Comparison of ENCODE assay signal across 9 mouse cellular contexts in the genomic region with DNA sequence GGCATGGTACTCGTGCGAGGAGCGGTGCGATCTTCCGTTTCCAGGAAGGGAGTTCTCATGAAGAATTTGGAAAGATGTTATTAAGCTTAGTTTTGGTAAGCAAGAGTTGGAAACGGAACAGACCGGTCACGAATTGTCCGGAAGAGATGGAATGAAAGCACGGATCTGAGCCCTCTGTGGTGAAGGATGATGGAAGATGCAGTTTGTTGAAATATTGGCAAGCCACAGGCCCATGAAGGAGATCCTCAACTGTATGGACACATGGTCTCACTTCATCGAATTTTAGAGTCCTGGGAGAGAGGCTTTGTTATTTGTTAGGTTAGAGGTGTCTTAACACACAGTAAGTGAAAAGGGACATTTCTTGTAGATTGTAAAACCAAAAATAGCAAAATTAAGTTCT. TPM values are rescaled to one million over a fixed set of nuclear protein-coding genes. Genes with fewer than 3 reads are reported as not detected.
DNase-seq lines count a peak whose midpoint lies in the region; ATAC-seq and TF ChIP-seq lines count a peak whose summit lies in the region.
"Had no signal": no experiment of that assay in that cellular context is flagged by ENCODE, and none has a peak within 500 bp of the region (broad histone marks: within the 10 kb centered on the region; RNA-seq: fewer than 3 reads in every experiment).

No protein-coding gene starts in this region.

- H3K27ac ChIP-seq in heart, embryonic 16.5 days (ENCODE audit: low read length) = peak overlapping the region; percentile 68; the same call in 1 of the 2 replicates
- peak overlapping the region; percentile 90 for H3K27ac ChIP-seq in hindbrain, embryonic 10.5 days
- H3K27ac ChIP-seq in macrophage = peak overlapping the region; percentile 57

- H3K4me1 ChIP-seq in heart, embryonic 16.5 days (ENCODE audit: control insufficient read depth, insufficient read depth, low read length) = peaks cover 4% of the 10 kb centered on the region; the same call in 1 of the 2 replicates
- H3K4me1 ChIP-seq in G1E (ENCODE audit: insufficient read depth, low read depth, low read length) = peaks cover 59% of the 10 kb centered on the region
- H3K4me1 ChIP-seq in hindbrain, embryonic 10.5 days (replicated peaks) = peaks cover 22% of the 10 kb centered on the region

- H3K9ac ChIP-seq in heart, embryonic 16.5 days (ENCODE audit: low read length) = peak overlapping the region; percentile 94

- peak overlapping the region; percentile 96 for H3K4me2 ChIP-seq in heart, embryonic 16.5 days (ENCODE audit: low read depth, low read length)

- TF ChIP-seq CTCF in G1E (IDR thresholded peaks at IDR 0.05; ENCODE audit: low read depth, low read length) = no peak

- no peak for DNase-seq in heart, postnatal 14 days
- no peak for DNase-seq in G1E (ENCODE audit: low spot score)
- no peak for DNase-seq in hindbrain, embryonic 10.5 days (ENCODE audit: low spot score)
- no peak for DNase-seq in right cerebral cortex, adult 2 months (ENCODE audit: low spot score in 2 of 2)
- DNase-seq in gastrocnemius, adult 8-10 months (ENCODE audit: low spot score in 2 of 2) = no peak
- DNase-seq in right cerebral cortex, postnatal 14 days = no peak

- no peak for ATAC-seq in heart, embryonic 16.5 days (replicated peaks; ENCODE audit: extremely low read depth, insufficient read depth, low FRiP score)
- ATAC-seq in G1E (ENCODE audit: extremely low read depth, insufficient number of reproducible peaks, low FRiP score, poor library complexity, severe bottlenecking) = no peak

- no peaks in the 10 kb centered on the region for H3K27me3 ChIP-seq in heart, embryonic 16.5 days (ENCODE audit: control insufficient read depth, insufficient read depth, low read length)
- H3K27me3 ChIP-seq in G1E (ENCODE audit: insufficient read depth, low read length) = no peaks in the 10 kb centered on the region
- H3K27me3 ChIP-seq in hindbrain, embryonic 10.5 days (ENCODE audit: insufficient read depth, poor library complexity, severe bottlenecking) = no peaks in the 10 kb centered on the region
- H3K27me3 ChIP-seq: Patski had no signal

- H3K36me3 ChIP-seq in heart, embryonic 16.5 days (ENCODE audit: control insufficient read depth, insufficient read depth) = peaks cover 54% of the 10 kb centered on the region
- peaks cover 79% of the 10 kb centered on the region for H3K36me3 ChIP-seq in G1E (replicated peaks)
- H3K36me3 ChIP-seq in hindbrain, embryonic 10.5 days = peaks cover 78% of the 10 kb centered on the region
- H3K36me3 ChIP-seq in macrophage (ENCODE audit: inconsistent target) = peaks cover 39% of the 10 kb centered on the region

- 5% methylated on average over 11 of the region's 11 CpGs for WGBS in heart, embryonic 16.5 days
- 11% methylated on average over 11 of the region's 11 CpGs for WGBS in hindbrain, embryonic 10.5 days
- whole genome bisulfite sequencing in macrophage (ENCODE audit: missing documents) = 1% methylated on average over 11 of the region's 11 CpGs

- peak overlapping the region; percentile 97 for H3K4me3 ChIP-seq in heart, embryonic 16.5 days (ENCODE audit: low read length)
- peak overlapping the region; percentile 85 for H3K4me3 ChIP-seq in G1E (ENCODE audit: low read depth, low read length)
- H3K4me3 ChIP-seq in hindbrain, embryonic 10.5 days = peak overlapping the region; percentile 78
- H3K4me3 ChIP-seq in macrophage (ENCODE audit: inconsistent target) = peak overlapping the region; percentile 92

- peaks cover 32% of the 10 kb centered on the region for H3K79me2 ChIP-seq in macrophage (ENCODE audit: inconsistent target)

- intact Hi-C loops in heart, postnatal 14 days (cut with DNase I) = no loop called here

- H3K9me3 ChIP-seq in heart, embryonic 16.5 days (replicated peaks; ENCODE audit: control insufficient read depth, low read length) = no peaks in the 10 kb centered on the region
- no peaks in the 10 kb centered on the region for H3K9me3 ChIP-seq in G1E (replicated peaks)
- no peaks in the 10 kb centered on the region for H3K9me3 ChIP-seq in hindbrain, embryonic 10.5 days

RNA-seq across cellular contexts. Expression of gene Nop2, which starts 0.8 kb away (rescaled TPM):
- 45.0 and 45.8 TPM in 2 replicates for polyA plus RNA-seq in heart, embryonic 16.5 days (2015; fragmentation: Nextera tagmentation; extraction: Ambion mirVana)
- 10 to 100 TPM; 16.2 to 19.9 TPM for total RNA-seq in heart, postnatal 14 days (2021)
- total RNA-seq in G1E (2014; fragmentation: Nextera tagmentation) = 56.9 and 61.0 TPM in 2 replicates
- 87.7 and 89.2 TPM in 2 replicates for total RNA-seq in G1E (2017)
- polyA plus RNA-seq in G1E (2012) = 53.4 and 90.0 TPM in 2 replicates
- 67.6 and 83.8 TPM in 2 replicates for polyA plus RNA-seq in hindbrain, embryonic 10.5 days (2016; fragmentation: Nextera tagmentation; extraction: Ambion mirVana)
- 10 to 100 TPM; 13.1 to 74.0 (median 27.4) TPM for total RNA-seq in macrophage (2018; cell fraction: chromatin; rRNA removed)
- total RNA-seq in macrophage (2018; cell fraction: cytosol; rRNA removed) = 10 to 100 TPM; 10.6 to 23.4 (median 18.6) TPM
- 10 to 100 TPM; 10.7 to 60.1 (median 18.4) TPM for total RNA-seq in macrophage (2018; cell fraction: nucleus; rRNA removed)
- 15.3 to 47.0 TPM (median 23.8 TPM) in 3 replicates for polyA plus RNA-seq in macrophage (2018)
- 10 to 100 TPM; 16.3 to 21.1 (median 19.0) TPM for total RNA-seq in gastrocnemius, adult 8-10 months (2022)

RNA-seq across cellular contexts. Expression of gene Iffo1, which starts 12.6 kb away (rescaled TPM):
- polyA plus RNA-seq in heart, embryonic 16.5 days (2015; fragmentation: Nextera tagmentation; extraction: Ambion mirVana) = 11.7 and 13.2 TPM in 2 replicates
- 10 to 100 TPM in 1 of 2 experiments, 1 to 10 TPM in 1; 10.0 to 16.1 TPM for total RNA-seq in heart, postnatal 14 days (2021)
- total RNA-seq in G1E (2014; fragmentation: Nextera tagmentation) (20.4 and 25.1 TPM in 2 replicates), G1E (2017) (12.3 and 14.5 TPM in 2 replicates)
- polyA plus RNA-seq in G1E (2012) (26.9 and 31.7 TPM in 2 replicates), macrophage (2018) (14.3 to 29.7 TPM (median 18.2 TPM) in 3 replicates)
- 12.5 and 18.3 TPM in 2 replicates for polyA plus RNA-seq in hindbrain, embryonic 10.5 days (2016; fragmentation: Nextera tagmentation; extraction: Ambion mirVana)
- 100 to 1,000 TPM in 16 of 26 experiments, 10 to 100 TPM in 10; 28.7 to 216 (median 130) TPM for total RNA-seq in macrophage (2018; cell fraction: chromatin; rRNA removed)
- total RNA-seq in macrophage (2018; cell fraction: cytosol; rRNA removed) = 10 to 100 TPM in 21 of 26 experiments, 1 to 10 TPM in 5; 5.2 to 23.5 (median 15.3) TPM
- total RNA-seq in macrophage (2018; cell fraction: nucleus; rRNA removed) = 100 to 1,000 TPM in 6 of 26 experiments, 10 to 100 TPM in 20; 19.8 to 149 (median 68.8) TPM
- 1 to 10 TPM; 6.6 to 8.9 (median 7.5) TPM for total RNA-seq in gastrocnemius, adult 8-10 months (2022)

RNA-seq across cellular contexts. Expression of gene Gapdh, which starts 33.8 kb away (rescaled TPM):
- polyA plus RNA-seq in heart, embryonic 16.5 days (2015; fragmentation: Nextera tagmentation; extraction: Ambion mirVana) = 3,677 and 4,254 TPM in 2 replicates
- 1,000 to 10,000 TPM; 3,924 to 4,148 TPM for total RNA-seq in heart, postnatal 14 days (2021)
- 10,890 and 12,360 TPM in 2 replicates for total RNA-seq in G1E (2014; fragmentation: Nextera tagmentation)
- total RNA-seq in G1E (2017) = 2,600 and 3,109 TPM in 2 replicates
- 26,904 and 30,061 TPM in 2 replicates for polyA plus RNA-seq in G1E (2012)
- polyA plus RNA-seq in hindbrain, embryonic 10.5 days (2016; fragmentation: Nextera tagmentation; extraction: Ambion mirVana) = 2,613 and 2,865 TPM in 2 replicates
- total RNA-seq in macrophage (2018; cell fraction: chromatin; rRNA removed) = 100 to 1,000 TPM in 11 of 26 experiments, 10 to 100 TPM in 15; 34.0 to 280 (median 71.8) TPM
- 1,000 to 10,000 TPM in 24 of 26 experiments, 100 to 1,000 TPM in 2; 974 to 1,591 (median 1,191) TPM for total RNA-seq in macrophage (2018; cell fraction: cytosol; rRNA removed)
- 100 to 1,000 TPM; 129 to 513 (median 255) TPM for total RNA-seq in macrophage (2018; cell fraction: nucleus; rRNA removed)
- 1,249 to 2,484 TPM (median 2,323 TPM) in 3 replicates for polyA plus RNA-seq in macrophage (2018)
- over 10,000 TPM; 10,104 to 14,130 (median 11,228) TPM for total RNA-seq in gastrocnemius, adult 8-10 months (2022)

RNA-seq across cellular contexts. Expression of gene Chd4, which starts 36.7 kb away (rescaled TPM):
- polyA plus RNA-seq in heart, embryonic 16.5 days (2015; fragmentation: Nextera tagmentation; extraction: Ambion mirVana) = 50.6 and 63.0 TPM in 2 replicates
- 100 to 1,000 TPM; 141 to 145 TPM for total RNA-seq in heart, postnatal 14 days (2021)
- 235 and 241 TPM in 2 replicates for total RNA-seq in G1E (2014; fragmentation: Nextera tagmentation)
- total RNA-seq in G1E (2017) = 326 and 362 TPM in 2 replicates
- 188 and 219 TPM in 2 replicates for polyA plus RNA-seq in G1E (2012)
- 95.7 and 97.6 TPM in 2 replicates for polyA plus RNA-seq in hindbrain, embryonic 10.5 days (2016; fragmentation: Nextera tagmentation; extraction: Ambion mirVana)
- 1,000 to 10,000 TPM in 4 of 26 experiments, 100 to 1,000 TPM in 22; 298 to 1,530 (median 519) TPM for total RNA-seq in macrophage (2018; cell fraction: chromatin; rRNA removed)
- total RNA-seq in macrophage (2018; cell fraction: cytosol; rRNA removed) = 100 to 1,000 TPM in 23 of 26 experiments, 10 to 100 TPM in 3; 83.5 to 221 (median 140) TPM
- 100 to 1,000 TPM; 182 to 730 (median 272) TPM for total RNA-seq in macrophage (2018; cell fraction: nucleus; rRNA removed)
- polyA plus RNA-seq in macrophage (2018) = 102 to 280 TPM (median 126 TPM) in 3 replicates
- total RNA-seq in gastrocnemius, adult 8-10 months (2022) = 10 to 100 TPM; 72.6 to 77.3 (median 74.3) TPM

RNA-seq across cellular contexts. Expression of gene Ncapd2, which starts 59.0 kb away (rescaled TPM):
- 97.4 and 99.3 TPM in 2 replicates for polyA plus RNA-seq in heart, embryonic 16.5 days (2015; fragmentation: Nextera tagmentation; extraction: Ambion mirVana)
- total RNA-seq in heart, postnatal 14 days (2021) = 10 to 100 TPM; 28.1 to 33.4 TPM
- total RNA-seq in G1E (2014; fragmentation: Nextera tagmentation) (494 and 557 TPM in 2 replicates), G1E (2017) (211 and 243 TPM in 2 replicates)
- polyA plus RNA-seq in G1E (2012) (269 and 275 TPM in 2 replicates), macrophage (2018) (6.0 to 12.7 TPM (median 10.3 TPM) in 3 replicates)
- polyA plus RNA-seq in hindbrain, embryonic 10.5 days (2016; fragmentation: Nextera tagmentation; extraction: Ambion mirVana) = 199 and 233 TPM in 2 replicates
- 10 to 100 TPM in 21 of 26 experiments, 1 to 10 TPM in 5; 2.6 to 80.6 (median 23.9) TPM for total RNA-seq in macrophage (2018; cell fraction: chromatin; rRNA removed)
- total RNA-seq in macrophage (2018; cell fraction: cytosol; rRNA removed) = 1 to 10 TPM; 2.7 to 8.8 (median 5.2) TPM
- 10 to 100 TPM in 15 of 26 experiments, 1 to 10 TPM in 11; 1.8 to 73.8 (median 10.6) TPM for total RNA-seq in macrophage (2018; cell fraction: nucleus; rRNA removed)
- total RNA-seq in gastrocnemius, adult 8-10 months (2022) = 10 to 100 TPM in 2 of 4 experiments, 1 to 10 TPM in 2; 7.3 to 14.0 (median 9.1) TPM
